Mouse (Mus musculus) layer of hippocampus, adult 18-20 months (tissue): ENCODE measurements around the gene Vps53. TPM values are rescaled to one million over a fixed set of nuclear protein-coding genes. Genes with fewer than 3 reads are reported as not detected.

ENCODE experiments used
- DNase-seq, 2 experiments: peaks; one replicate each; pipeline ENCODE4 v3.0.0; 2022; ENCODE audit warnings: low spot score in 2 of 2
- total RNA-seq, 2 experiments: library from RNA; stranded (reverse); gene quantifications; 2 replicates each; pipeline ENCODE4 v1.2.3; 2021

Vps53 gene
- total RNA-seq, 2 experiments from 2014 or later = 100 to 106 TPM

GRCm38 (mm10) chr11:76168976-76169375 lies 10.5 kb downstream of the Vps53 start:
- no peak for DNase-seq

GRCm38 (mm10) chr11:76167079-76167765 lies 12.2 kb downstream of the Vps53 start:
- peak; percentile 66 to 89 for DNase-seq

GRCm38 (mm10) chr11:76166657-76167056 lies 12.8 kb downstream of the Vps53 start:
- DNase-seq = peak; percentile 41 to 70

- peak in 1 of 2 experiments; percentile 39 for DNase-seq
Observed at GRCm38 (mm10) chr11:76160251-76160650, 19.2 kb downstream of the Vps53 start.

GRCm38 (mm10) chr11:76158375-76158774 lies 21.1 kb downstream of the Vps53 start:
- no peak for DNase-seq

GRCm38 (mm10) chr11:76154861-76155260 lies 24.6 kb downstream of the Vps53 start:
- DNase-seq = no peak

GRCm38 (mm10) chr11:76154200-76154599 lies 25.2 kb downstream of the Vps53 start:
- no peak for DNase-seq

- no peak for DNase-seq
Observed at GRCm38 (mm10) chr11:76153236-76153951, 26.1 kb downstream of the Vps53 start.

GRCm38 (mm10) chr11:76150980-76151379 lies 28.5 kb downstream of the Vps53 start:
- DNase-seq = no peak

- DNase-seq = peak in 1 of 2 experiments; percentile 22
Observed at GRCm38 (mm10) chr11:76148055-76149008, 31.1 kb downstream of the Vps53 start.

GRCm38 (mm10) chr11:76146187-76147010 lies 33.0 kb downstream of the Vps53 start:
- no peak for DNase-seq

- no peak for DNase-seq
Observed at GRCm38 (mm10) chr11:76145169-76145568, 34.3 kb downstream of the Vps53 start.

GRCm38 (mm10) chr11:76144386-76144785 lies 35.1 kb downstream of the Vps53 start:
- no peak for DNase-seq

- no peak for DNase-seq
Observed at GRCm38 (mm10) chr11:76137996-76138395, 41.5 kb downstream of the Vps53 start.

GRCm38 (mm10) chr11:76135641-76136437 lies 43.6 kb downstream of the Vps53 start:
- DNase-seq = no peak

GRCm38 (mm10) chr11:76130859-76131258 lies 48.6 kb downstream of the Vps53 start:
- no peak for DNase-seq

- no peak for DNase-seq
Observed at GRCm38 (mm10) chr11:76125386-76125785, 54.1 kb downstream of the Vps53 start.

GRCm38 (mm10) chr11:76123517-76123916 lies 55.9 kb downstream of the Vps53 start:
- DNase-seq = no peak

- DNase-seq = no peak
Observed at GRCm38 (mm10) chr11:76122571-76122970, 56.9 kb downstream of the Vps53 start.

GRCm38 (mm10) chr11:76121086-76121485 lies 58.4 kb downstream of the Vps53 start:
- DNase-seq = no peak
